Mouse (Mus musculus) gastrocnemius, postnatal 14 days (tissue): ENCODE data around the gene Thrsp. TPM values are rescaled to one million over a fixed set of nuclear protein-coding genes. Genes with fewer than 3 reads are reported as not detected.

Experiments used
- DNase-seq: peaks from one replicate; pipeline ENCODE4 v3.0.0; 2021; ENCODE audit warnings: mixed read lengths
- intact Hi-C: fragments of 180-260 bp; cut with DNase I; formaldehyde crosslinking; loops from one replicate; pipeline ENCODE4 v1.15.1; 2025; ENCODE audit warnings: low total_unique reads
- total RNA-seq, 2 experiments: library from RNA; stranded (reverse); gene quantifications; 2 replicates each; pipeline ENCODE4 v1.2.3; 2021

Gene Thrsp
- total RNA-seq, 2 experiments from 2014 or later, result 36.0 to 40.5 TPM

- DNase-seq, result peak; percentile 33
- intact Hi-C loops, result loop anchor here (10.0 kb wide), 1 partner anchor 154 kb away; the partner anchor contains the start of genes Aamdc and Rsf1
Measured at GRCm38 (mm10) chr7:97420958-97421651, 3.6 kb upstream of the Thrsp start.

GRCm38 (mm10) chr7:97420406-97420805 is 2.9 kb upstream of the Thrsp start:
- intact Hi-C loops, result loop anchor here (10.0 kb wide), 1 partner anchor 154 kb away; the partner anchor contains the start of genes Aamdc and Rsf1
- no peak for DNase-seq

GRCm38 (mm10) chr7:97419163-97419562 is 1.6 kb upstream of the Thrsp start:
- intact Hi-C loops, result no loop called here
- DNase-seq, result no peak

GRCm38 (mm10) chr7:97418717-97419116 is 1.2 kb upstream of the Thrsp start:
- peak; percentile 73 for DNase-seq

GRCm38 (mm10) chr7:97416473-97416872 is 1.1 kb downstream of the Thrsp start:
- no peak for DNase-seq
- intact Hi-C loops, result no loop called here

More at GRCm38 (mm10) chr7:97418717-97419116, 1.2 kb upstream of the Thrsp start:
- intact Hi-C loops, result no loop called here

- no peak for DNase-seq
- intact Hi-C loops, result no loop called here
Measured at GRCm38 (mm10) chr7:97414915-97415687, 2.4 kb downstream of the Thrsp start.

GRCm38 (mm10) chr7:97414426-97414825 is 3.1 kb downstream of the Thrsp start:
- intact Hi-C loops, result no loop called here
- DNase-seq, result no peak

- intact Hi-C loops, result no loop called here
- no peak for DNase-seq
Measured at GRCm38 (mm10) chr7:97413981-97414380, 3.5 kb downstream of the Thrsp start.

GRCm38 (mm10) chr7:97411575-97411974 is 6.0 kb downstream of the Thrsp start:
- no peak for DNase-seq
- intact Hi-C loops, result no loop called here

GRCm38 (mm10) chr7:97411106-97411505 is 6.4 kb downstream of the Thrsp start:
- DNase-seq, result no peak
- intact Hi-C loops, result no loop called here

GRCm38 (mm10) chr7:97407145-97407544 is 10.4 kb downstream of the Thrsp start:
- intact Hi-C loops, result no loop called here
- no peak for DNase-seq

- peak; percentile 79 for DNase-seq
- intact Hi-C loops, result no loop called here
Measured at GRCm38 (mm10) chr7:97399960-97400715, 17.4 kb downstream of the Thrsp start, which contains the start of gene Ndufc2. TSS of gene Ndufc2 (plus strand) at chr7:97400003.

GRCm38 (mm10) chr7:97398943-97399342 is 18.6 kb downstream of the Thrsp start:
- DNase-seq, result no peak
- intact Hi-C loops, result no loop called here

- intact Hi-C loops, result no loop called here
- no peak for DNase-seq
Measured at GRCm38 (mm10) chr7:97394375-97394774, 23.2 kb downstream of the Thrsp start.

GRCm38 (mm10) chr7:97392079-97392445 is 25.5 kb downstream of the Thrsp start:
- intact Hi-C loops, result no loop called here
- DNase-seq, result no peak

GRCm38 (mm10) chr7:97391293-97392078 is 26.0 kb downstream of the Thrsp start:
- intact Hi-C loops, result no loop called here
- no peak for DNase-seq

- DNase-seq, result no peak
Measured at GRCm38 (mm10) chr7:97388541-97388940, 29.0 kb downstream of the Thrsp start.

GRCm38 (mm10) chr7:97387561-97388147 is 29.9 kb downstream of the Thrsp start:
- intact Hi-C loops, result no loop called here
- no peak for DNase-seq

More at GRCm38 (mm10) chr7:97388541-97388940, 29.0 kb downstream of the Thrsp start:
- intact Hi-C loops, result no loop called here
